ENCODE assay signal across 26 mouse cellular contexts in the genomic region with DNA sequence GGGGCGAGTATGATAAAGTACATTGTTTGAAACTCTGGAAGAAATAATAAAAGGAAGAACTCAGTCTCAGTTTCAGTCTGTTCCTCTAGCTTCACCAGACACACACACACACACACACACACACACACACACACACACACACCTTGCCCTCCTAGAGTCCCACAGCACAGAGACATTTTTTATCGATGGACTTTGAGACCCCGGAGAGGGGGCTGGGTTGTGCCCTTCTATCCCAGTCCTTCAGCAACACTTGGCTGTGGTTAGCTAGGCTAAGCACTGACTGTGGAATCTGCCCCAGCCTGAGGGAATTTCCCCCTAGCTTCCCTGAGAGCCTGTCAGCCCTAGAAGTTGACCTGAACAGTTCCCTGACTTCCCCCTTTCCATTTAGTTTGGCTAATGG. TPM values are rescaled to one million over a fixed set of nuclear protein-coding genes. Genes with fewer than 3 reads are reported as not detected.
DNase-seq lines count a peak whose midpoint lies in the region; ATAC-seq and TF ChIP-seq lines count a peak whose summit lies in the region.
"Had no signal": no experiment of that assay in that cellular context is flagged by ENCODE, and none has a peak within 500 bp of the region (broad histone marks: within the 10 kb centered on the region; RNA-seq: fewer than 3 reads in every experiment).

No protein-coding gene starts in this region.

- H3K4me3 ChIP-seq in liver, embryonic 16.5 days (ENCODE audit: low read depth, low read length) = no peak overlapping the region
- H3K4me3 ChIP-seq in stomach, postnatal 0 days (ENCODE audit: low read depth, low read length) = no peak overlapping the region
- H3K4me3 ChIP-seq: heart, embryonic 12.5 days; left cerebral cortex, adult 2 months; limb, embryonic 10.5 days; midbrain, embryonic 10.5 days had no signal

- H3K4me1 ChIP-seq in liver, embryonic 16.5 days (ENCODE audit: control insufficient read depth, low read depth, low read length) = peaks cover 8% of the 10 kb centered on the region
- H3K4me1 ChIP-seq in stomach, postnatal 0 days (replicated peaks; ENCODE audit: control insufficient read depth, insufficient read depth) = no peaks in the 10 kb centered on the region
- H3K4me1 ChIP-seq: heart, embryonic 12.5 days; limb, embryonic 10.5 days; midbrain, embryonic 10.5 days had no signal

- H3K9ac ChIP-seq in liver, embryonic 16.5 days (ENCODE audit: low read depth, low read length) = no peak overlapping the region
- no peak overlapping the region for H3K9ac ChIP-seq in stomach, postnatal 0 days (ENCODE audit: low read length)
- H3K9ac ChIP-seq: heart, embryonic 12.5 days; hindbrain, embryonic 14.5 days; lung, embryonic 14.5 days had no signal

- ATAC-seq in liver, embryonic 16.5 days (ENCODE audit: low read depth) = peak; percentile 18; the same call in 1 of the 2 replicates
- ATAC-seq in stomach, postnatal 0 days (ENCODE audit: low FRiP score, low TSS enrichment) = no peak
- ATAC-seq: CD4-positive, CD25-positive, alpha-beta regulatory T cell, adult 4 months had no signal

- H3K36me3 ChIP-seq in liver, embryonic 16.5 days (ENCODE audit: control insufficient read depth, insufficient read depth) = no peaks in the 10 kb centered on the region
- H3K36me3 ChIP-seq in stomach, postnatal 0 days (ENCODE audit: control insufficient read depth, insufficient read depth, low read length) = no peaks in the 10 kb centered on the region
- H3K36me3 ChIP-seq: heart, embryonic 12.5 days; limb, embryonic 10.5 days; midbrain, embryonic 10.5 days had no signal

- H3K27ac ChIP-seq in liver, embryonic 16.5 days (ENCODE audit: low read length) = no peak overlapping the region
- H3K27ac ChIP-seq in stomach, postnatal 0 days (replicated peaks) = no peak overlapping the region
- H3K27ac ChIP-seq: hindbrain, embryonic 14.5 days; left cerebral cortex, adult 2 months; limb, embryonic 10.5 days; macrophage; midbrain, embryonic 10.5 days had no signal

- peak; percentile 46 for DNase-seq in kidney, adult 11 months
- no peak for DNase-seq in kidney, adult 18-20 months
- peak; percentile 70 for DNase-seq in kidney, adult 9 months
- peak; percentile 35 to 78 for DNase-seq in kidney, postnatal 25 days
- DNase-seq in ovary, postnatal 10 days (ENCODE audit: low spot score) = no peak
- DNase-seq in lung, adult 18-20 months = no peak
- DNase-seq in stomach, postnatal 0 days (ENCODE audit: low spot score) = no peak
- DNase-seq: adrenal gland, postnatal 25 days; cerebellum, adult 2 months; heart, postnatal 14 days; lung, embryonic 14.5 days; spleen, adult 18-20 months; thymus, adult 2 months had no signal

- no peak for TF ChIP-seq CTCF in stomach, postnatal 0 days (IDR thresholded peaks at IDR 0.05; ENCODE audit: low read depth)

- H3K4me2 ChIP-seq in liver, embryonic 16.5 days (ENCODE audit: low read depth, low read length) = no peak overlapping the region
- no peak overlapping the region for H3K4me2 ChIP-seq in stomach, postnatal 0 days (replicated peaks; ENCODE audit: low read depth)
- H3K4me2 ChIP-seq: heart, embryonic 12.5 days; hindbrain, embryonic 14.5 days; lung, embryonic 14.5 days had no signal

- no peaks in the 10 kb centered on the region for H3K27me3 ChIP-seq in liver, embryonic 16.5 days (ENCODE audit: control insufficient read depth, insufficient read depth, low read depth, low read length)
- no peaks in the 10 kb centered on the region for H3K27me3 ChIP-seq in stomach, postnatal 0 days (ENCODE audit: control insufficient read depth, insufficient read depth, low read length)

- no peaks in the 10 kb centered on the region for H3K9me3 ChIP-seq in liver, embryonic 16.5 days (replicated peaks; ENCODE audit: control insufficient read depth, low read length)
- no peaks in the 10 kb centered on the region for H3K9me3 ChIP-seq in stomach, postnatal 0 days (ENCODE audit: control insufficient read depth, low read length)
- H3K9me3 ChIP-seq: heart, embryonic 12.5 days; limb, embryonic 10.5 days; midbrain, embryonic 10.5 days had no signal

- 64% methylated on average over 3 of the region's 3 CpGs for WGBS in liver, embryonic 16.5 days (ENCODE audit: insufficient replicate concordance)
- WGBS in stomach, postnatal 0 days = 74% methylated on average over 3 of the region's 3 CpGs

- TF ChIP-seq EP300 in stomach, postnatal 0 days (optimal IDR thresholded peaks at IDR 0.05) = no peak

RNA-seq across cellular contexts. Expression of gene Saa3, which starts 8.3 kb away (rescaled TPM):
- 18.5 and 29.5 TPM in 2 replicates for polyA plus RNA-seq in liver, embryonic 16.5 days (2015; fragmentation: Nextera tagmentation; extraction: Ambion mirVana)
- polyA plus RNA-seq in stomach, postnatal 0 days (2015; fragmentation: Nextera tagmentation; extraction: Ambion mirVana) = 0.34 TPM in 1 of 2 replicates, not detected in the other
- polyA plus RNA-seq: CD4-positive, CD25-positive, alpha-beta regulatory T cell, adult 4 months; cerebellum, adult 2 months; forebrain, embryonic 11.5 days; limb, embryonic 10.5 days; midbrain, embryonic 10.5 days; stomach, embryonic 14.5 days had no signal

RNA-seq across cellular contexts. Expression of gene Saa4, which starts 8.6 kb away (rescaled TPM):
- polyA plus RNA-seq in liver, embryonic 16.5 days (2015; fragmentation: Nextera tagmentation; extraction: Ambion mirVana) = 10.2 and 13.6 TPM in 2 replicates
- polyA plus RNA-seq in stomach, postnatal 0 days (2015; fragmentation: Nextera tagmentation; extraction: Ambion mirVana) = not detected in 2 replicates
- polyA plus RNA-seq: CD4-positive, CD25-positive, alpha-beta regulatory T cell, adult 4 months; cerebellum, adult 2 months; forebrain, embryonic 11.5 days; heart, embryonic 12.5 days; hindbrain, embryonic 14.5 days; intestine, embryonic 14.5 days; limb, embryonic 10.5 days; lung, embryonic 14.5 days; macrophage; midbrain, embryonic 10.5 days; midbrain, postnatal 0 days; stomach, embryonic 14.5 days; urinary bladder, adult 2 months had no signal

RNA-seq across cellular contexts. Expression of gene Saal1, which starts 13.4 kb away (rescaled TPM):
- 11.8 and 12.6 TPM in 2 replicates for polyA plus RNA-seq in liver, embryonic 16.5 days (2015; fragmentation: Nextera tagmentation; extraction: Ambion mirVana)
- polyA plus RNA-seq in stomach, postnatal 0 days (2015; fragmentation: Nextera tagmentation; extraction: Ambion mirVana) = 10.4 and 11.2 TPM in 2 replicates

RNA-seq across cellular contexts. Expression of gene Saa1, which starts 18.9 kb away (rescaled TPM):
- not detected in 2 replicates for polyA plus RNA-seq in liver, embryonic 16.5 days (2015; fragmentation: Nextera tagmentation; extraction: Ambion mirVana)
- polyA plus RNA-seq in stomach, postnatal 0 days (2015; fragmentation: Nextera tagmentation; extraction: Ambion mirVana) = 0.13 and 0.33 TPM in 2 replicates
- polyA plus RNA-seq: CD4-positive, CD25-positive, alpha-beta regulatory T cell, adult 4 months; forebrain, embryonic 11.5 days; heart, embryonic 12.5 days; hindbrain, embryonic 14.5 days; lung, embryonic 14.5 days; macrophage; urinary bladder, adult 2 months had no signal

RNA-seq across cellular contexts. Expression of gene Saa2, which starts 27.7 kb away (rescaled TPM):
- polyA plus RNA-seq in liver, embryonic 16.5 days (2015; fragmentation: Nextera tagmentation; extraction: Ambion mirVana) = not detected in 2 replicates
- 0.08 TPM in 1 of 2 replicates, not detected in the other for polyA plus RNA-seq in stomach, postnatal 0 days (2015; fragmentation: Nextera tagmentation; extraction: Ambion mirVana)
- polyA plus RNA-seq: CD4-positive, CD25-positive, alpha-beta regulatory T cell, adult 4 months; cerebellum, adult 2 months; forebrain, embryonic 11.5 days; heart, embryonic 12.5 days; hindbrain, embryonic 14.5 days; lung, embryonic 14.5 days; macrophage; midbrain, postnatal 0 days; stomach, embryonic 14.5 days; urinary bladder, adult 2 months had no signal

Comparison
In these comparisons a context has a peak if more than half of its experiments do, and no peak if none do; other contexts are left out.
1. DNase-seq: peak in kidney, adult 11 months (single experiment), kidney, adult 9 months (single experiment) and kidney, postnatal 25 days (2 of 2); none in kidney, adult 18-20 months (single experiment), ovary, postnatal 10 days (single experiment), lung, adult 18-20 months (0 of 2) and stomach, postnatal 0 days (single experiment).
2. RNA of gene Saa3, which starts 8.3 kb away (polyA plus RNA-seq): 18.5 to 29.5 TPM in liver, embryonic 16.5 days; 0.34 TPM in stomach, postnatal 0 days; every median in the first group is over 10 times any median in the second.
3. RNA of gene Saa4, which starts 8.6 kb away (polyA plus RNA-seq): 10.2 to 13.6 TPM in liver, embryonic 16.5 days; not detected in stomach, postnatal 0 days; every median in the first group is over 10 times any median in the second.